Mouse (Mus musculus) adipocyte (in vitro differentiated cells): ENCODE measurements around the gene Osbpl2.

Experiments
- DNase-seq: peaks from one replicate; pipeline ENCODE4 v3.0.0-alpha.2; 2016; ENCODE audit warnings: low spot score

Gene Osbpl2

DNA sequence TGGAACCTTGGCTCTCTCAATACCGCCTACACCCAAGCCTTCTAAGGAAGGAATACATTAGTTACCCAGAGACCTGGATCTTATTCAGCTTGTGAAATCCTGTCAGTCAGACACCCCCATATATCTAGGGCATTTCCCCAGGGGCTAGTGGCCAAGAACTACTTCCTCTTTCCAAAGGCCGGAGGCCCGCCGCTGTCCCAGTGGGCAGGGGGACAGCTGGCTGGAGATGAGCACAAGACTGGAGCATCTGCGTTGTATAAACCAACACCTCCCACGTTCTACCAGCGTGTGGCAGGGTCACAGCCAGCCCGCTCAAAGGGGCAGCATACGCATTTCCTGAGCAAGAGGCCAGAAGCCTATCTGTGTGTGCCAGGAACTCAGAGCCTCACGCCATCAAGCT, 83.7 kb downstream of the Osbpl2 start:
- no peak for DNase-seq

- no peak for DNase-seq
Observed at GRCm38 (mm10) chr2:180204501-180204900, 85.4 kb downstream of the Osbpl2 start.

GRCm38 (mm10) chr2:180205083-180205955, 86.2 kb downstream of the Osbpl2 start:
- DNase-seq, result no peak

GRCm38 (mm10) chr2:180205956-180206280, 86.8 kb downstream of the Osbpl2 start:
- no peak for DNase-seq

DNA sequence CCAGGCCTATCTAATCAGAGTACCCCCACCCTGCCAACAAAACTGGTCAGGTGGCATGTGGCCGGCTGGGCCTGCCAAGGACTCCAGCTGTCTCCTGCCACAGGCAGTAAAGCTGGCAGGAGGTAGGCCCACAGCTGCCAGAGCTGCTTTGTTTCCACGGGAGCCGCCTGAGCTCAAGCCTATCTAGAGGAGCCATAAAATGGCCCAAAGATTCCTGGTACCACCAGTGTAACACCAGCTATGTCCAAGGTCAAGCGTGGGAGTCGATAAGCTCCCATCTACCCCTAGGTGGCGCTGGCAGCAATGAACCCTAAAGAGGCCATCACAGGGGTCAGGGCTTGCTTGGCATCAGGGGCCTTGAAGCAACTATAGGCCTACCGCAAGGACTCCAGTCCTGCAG, 88.7 kb downstream of the Osbpl2 start:
- peak; percentile 34 for DNase-seq

GRCm38 (mm10) chr2:180208976-180209375, 89.9 kb downstream of the Osbpl2 start:
- no peak for DNase-seq

- DNase-seq, result no peak
Observed at GRCm38 (mm10) chr2:180212255-180212654, 93.1 kb downstream of the Osbpl2 start.
